Mouse (Mus musculus): ENCODE results near the gene Cd248.

DNA sequence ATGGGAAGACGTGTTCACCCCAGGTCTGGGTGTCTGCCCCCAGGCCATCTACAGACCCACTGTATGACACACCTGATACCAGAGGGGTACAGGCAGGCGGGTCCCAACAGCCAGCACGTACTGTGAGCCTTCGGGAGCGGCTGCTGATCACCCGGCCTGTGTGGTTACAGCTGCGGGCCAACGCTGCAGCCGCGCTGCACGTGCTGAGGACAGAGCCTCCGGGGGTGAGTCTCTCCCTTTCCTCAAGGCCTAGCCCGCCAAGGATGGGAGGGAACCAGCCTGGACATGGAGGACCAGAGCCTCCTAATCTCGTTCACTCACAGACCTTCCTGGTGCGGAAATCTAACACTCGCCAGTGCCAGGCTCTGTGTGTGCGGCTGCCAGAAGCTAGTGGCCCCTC, 16.8 kb upstream of the Cd248 start:
- TF ChIP-seq CTCF (IDR thresholded peaks at IDR 0.05; ENCODE audit: control insufficient read depth, insufficient read depth, insufficient read length) = no peak
- no peak for TF ChIP-seq FOSL1 (IDR thresholded peaks at IDR 0.05; ENCODE audit: insufficient read depth, low read length, poor library complexity, severe bottlenecking)

Measured in C2C12 (cell line).